Mouse (Mus musculus) leukemia stem cell, adult 10-12 weeks (primary cell): ENCODE results near the gene Ccdc113. TPM values are rescaled to one million over a fixed set of nuclear protein-coding genes. Genes with fewer than 3 reads are reported as not detected.

Source experiments
- polyA plus RNA-seq: library from polyadenylated mRNA; stranded (reverse); fragments of >175 nt; gene quantifications from 2 replicates; pipeline ENCODE4 v1.2.3, GENCODE M21; 2012; ENCODE audit warnings: low replicate concordance

The Ccdc113 gene
- polyA plus RNA-seq: not detected in 2 replicates

GRCm38 (mm10) chr8:95533584-95534387, at the start of gene Ccdc113:
Gene Ccdc113 (plus strand): TSS chr8:95534085.

GRCm38 (mm10) chr8:95490006-95490405, 43.9 kb upstream of the Ccdc113 start, which contains the start of gene Csnk2a2:
Gene Csnk2a2 (minus strand): TSS chr8:95490039.

DNA sequence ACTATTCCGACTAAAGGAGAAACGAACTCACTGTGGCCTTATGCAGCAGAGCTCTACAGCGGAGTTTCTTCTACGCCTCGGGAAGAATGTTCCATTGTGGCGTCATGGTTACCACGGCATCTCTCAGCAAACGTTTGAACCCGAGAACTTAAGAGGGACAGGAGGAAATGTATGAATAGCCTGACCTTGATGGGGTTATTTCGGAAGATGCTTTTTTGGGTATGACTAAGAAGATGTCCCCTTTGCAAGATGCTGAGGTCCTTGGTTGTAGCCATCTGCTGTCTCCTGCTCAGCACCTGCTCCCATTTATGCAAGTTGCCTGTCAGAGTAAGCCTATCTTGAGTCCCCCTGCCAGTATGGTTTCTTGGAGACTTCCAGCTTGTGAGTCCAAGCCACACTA, 42.4 kb downstream of the Ccdc113 start, which contains the start of gene Prss54:
TSS of gene Prss54 (minus strand) at position 101 of the 400 bp plus-strand sequence.

Other genes starting within 250 kb of the Ccdc113 start
- gene Cngb1, start 227.5 kb upstream of the Ccdc113 start, polyA plus RNA-seq: not detected in 2 replicates
- not detected in 2 replicates for gene Tepp, start 223.5 kb upstream of the Ccdc113 start, polyA plus RNA-seq
- 5.1 and 5.3 TPM in 2 replicates for gene Zfp319, start 202.1 kb upstream of the Ccdc113 start, polyA plus RNA-seq
- gene Usb1, start 201.8 kb upstream of the Ccdc113 start, polyA plus RNA-seq: 9.7 and 20.6 TPM in 2 replicates
- gene Mmp15, start 181.8 kb upstream of the Ccdc113 start, polyA plus RNA-seq: 0.60 and 0.65 TPM in 2 replicates
- gene Cfap20, start 99.2 kb upstream of the Ccdc113 start, polyA plus RNA-seq: 32.1 and 32.2 TPM in 2 replicates
- 20.2 and 41.4 TPM in 2 replicates for gene Csnk2a2, start 44.0 kb upstream of the Ccdc113 start, polyA plus RNA-seq
- not detected in 2 replicates for gene Prss54, start 42.3 kb downstream of the Ccdc113 start, polyA plus RNA-seq
- gene Gins3, start 99.4 kb downstream of the Ccdc113 start, polyA plus RNA-seq: 8.2 and 10.0 TPM in 2 replicates
- 0.21 and 0.40 TPM in 2 replicates for gene Ndrg4, start 142.9 kb downstream of the Ccdc113 start, polyA plus RNA-seq
- 11.1 and 15.0 TPM in 2 replicates for gene Setd6, start 181.8 kb downstream of the Ccdc113 start, polyA plus RNA-seq